ENCODE assay signal across 8 mouse cellular contexts in genomic region chr10:77130561-77131240, GRCm38 (mm10). TPM values are rescaled to one million over a fixed set of nuclear protein-coding genes. Genes with fewer than 3 reads are reported as not detected.
DNase-seq lines count a peak whose midpoint lies in the region; ATAC-seq and TF ChIP-seq lines count a peak whose summit lies in the region.

No protein-coding gene starts in this region.

- peak; percentile 100 for TF ChIP-seq CTCF in heart, adult 2 months (IDR thresholded peaks at IDR 0.05)
- TF ChIP-seq CTCF in kidney, adult 2 months (conservative IDR thresholded peaks at IDR 0.05; ENCODE audit: insufficient read depth, insufficient read length, low read depth, low read length) = peak; percentile 100

- TF ChIP-seq POLR2A in heart, adult 2 months (IDR thresholded peaks at IDR 0.05; ENCODE audit: insufficient read depth, low read depth, low read length) = no peak
- no peak for TF ChIP-seq POLR2A in kidney, adult 2 months (IDR thresholded peaks at IDR 0.05; ENCODE audit: low read depth, low read length)

- no peaks in the 10 kb centered on the region for H3K79me2 ChIP-seq in heart, adult 2 months (replicated peaks; ENCODE audit: control insufficient read depth, insufficient read depth, low read length)

- 0 out of 2 replicates have a peak overlapping the region, but pooled peaks have one; percentile 27 for H3K9ac ChIP-seq in embryonic facial prominence, embryonic 13.5 days
- no peak overlapping the region for H3K9ac ChIP-seq in heart, adult 2 months (ENCODE audit: low read depth, low read length)
- H3K9ac ChIP-seq in limb, embryonic 11.5 days (ENCODE audit: low read length) = no peak overlapping the region; the same call in 1 of the 2 replicates
- H3K9ac ChIP-seq in midbrain, embryonic 15.5 days = no peak overlapping the region

- ATAC-seq in embryonic facial prominence, embryonic 13.5 days (ENCODE audit: insufficient number of reproducible peaks, insufficient read depth, low FRiP score, low TSS enrichment, low read depth) = peak; percentile 21; the same call in 1 of the 2 replicates
- ATAC-seq in limb, embryonic 11.5 days (ENCODE audit: insufficient number of reproducible peaks, low FRiP score, low TSS enrichment, low read depth) = peak; percentile 55; the same call in 1 of the 2 replicates
- peak; percentile 86 for ATAC-seq in midbrain, embryonic 15.5 days (replicated peaks)

- H3K27me3 ChIP-seq in embryonic facial prominence, embryonic 13.5 days = no peaks in the 10 kb centered on the region
- H3K27me3 ChIP-seq in heart, adult 2 months (ENCODE audit: control insufficient read depth, insufficient read depth, low read length) = no peaks in the 10 kb centered on the region
- H3K27me3 ChIP-seq in kidney, adult 2 months (replicated peaks; ENCODE audit: control insufficient read depth, insufficient read depth, low read length) = no peaks in the 10 kb centered on the region
- H3K27me3 ChIP-seq in limb, embryonic 11.5 days (ENCODE audit: control insufficient read depth, insufficient read depth, low read length) = no peaks in the 10 kb centered on the region
- no peaks in the 10 kb centered on the region for H3K27me3 ChIP-seq in midbrain, embryonic 15.5 days (replicated peaks)

- peak; percentile 99 for TF ChIP-seq EP300 in heart, adult 2 months (IDR thresholded peaks at IDR 0.05; ENCODE audit: insufficient read depth, low read depth, low read length)

- no peaks in the 10 kb centered on the region for H3K36me3 ChIP-seq in embryonic facial prominence, embryonic 13.5 days
- no peaks in the 10 kb centered on the region for H3K36me3 ChIP-seq in heart, adult 2 months (ENCODE audit: control insufficient read depth, insufficient read depth, low read length)
- H3K36me3 ChIP-seq in kidney, adult 2 months (ENCODE audit: control insufficient read depth, insufficient read depth, low read length) = no peaks in the 10 kb centered on the region
- no peaks in the 10 kb centered on the region for H3K36me3 ChIP-seq in limb, embryonic 11.5 days (ENCODE audit: control insufficient read depth, insufficient read depth, low read length)
- no peaks in the 10 kb centered on the region for H3K36me3 ChIP-seq in midbrain, embryonic 15.5 days (replicated peaks)

- no peak overlapping the region for H3K4me2 ChIP-seq in embryonic facial prominence, embryonic 13.5 days
- H3K4me2 ChIP-seq in limb, embryonic 11.5 days (ENCODE audit: low read depth, severe bottlenecking) = no peak overlapping the region
- H3K4me2 ChIP-seq in midbrain, embryonic 15.5 days = no peak overlapping the region

- DNase-seq in 3T3-L1 (ENCODE audit: low read depth, low spot score) = peak; percentile 98
- peak; percentile 88 to 89 for DNase-seq in adrenal gland, postnatal 36 days
- DNase-seq in heart, adult 2 months = peak; percentile 89 to 94
- peak; percentile 95 for DNase-seq in kidney, adult 2 months
- DNase-seq in limb, embryonic 11.5 days (ENCODE audit: low spot score) = peak; percentile 98
- peak; percentile 63 to 79 for DNase-seq in spleen, adult 18-20 months

- H3K4me3 ChIP-seq in embryonic facial prominence, embryonic 13.5 days = no peak overlapping the region
- H3K4me3 ChIP-seq in heart, adult 2 months = no peak overlapping the region
- no peak overlapping the region for H3K4me3 ChIP-seq in kidney, adult 2 months (ENCODE audit: insufficient read depth, low read depth, low read length)
- no peak overlapping the region for H3K4me3 ChIP-seq in limb, embryonic 11.5 days (ENCODE audit: low read depth, low read length)
- no peak overlapping the region for H3K4me3 ChIP-seq in midbrain, embryonic 15.5 days

- H3K9me3 ChIP-seq in embryonic facial prominence, embryonic 13.5 days = no peaks in the 10 kb centered on the region
- no peaks in the 10 kb centered on the region for H3K9me3 ChIP-seq in limb, embryonic 11.5 days (ENCODE audit: control insufficient read depth, low read length)
- no peaks in the 10 kb centered on the region for H3K9me3 ChIP-seq in midbrain, embryonic 15.5 days

- peak overlapping the region; percentile 44 for H3K27ac ChIP-seq in embryonic facial prominence, embryonic 13.5 days
- H3K27ac ChIP-seq in heart, adult 2 months = no peak overlapping the region
- no peak overlapping the region; the same call in 1 of the 2 replicates for H3K27ac ChIP-seq in kidney, adult 2 months (ENCODE audit: insufficient read depth, low read depth, low read length)
- peak overlapping the region; percentile 47; the same call in 1 of the 2 replicates for H3K27ac ChIP-seq in limb, embryonic 11.5 days (replicated peaks; ENCODE audit: low read depth, low read length)
- no peak overlapping the region for H3K27ac ChIP-seq in midbrain, embryonic 15.5 days

- intact Hi-C loops in heart, adult 2 months (cut with DNase I) = loop anchor here (1.0 to 10.0 kb wide), 4 partner anchors 48 to 384 kb away; partner anchors contain the start of gene Fam207a

- 41% methylated on average over 13 of the region's 13 CpGs for WGBS in embryonic facial prominence, embryonic 13.5 days
- 43% methylated on average over 13 of the region's 13 CpGs for WGBS in heart, adult 2 months
- 45% methylated on average over 13 of the region's 13 CpGs for WGBS in kidney, adult 2 months
- 45% methylated on average over 13 of the region's 13 CpGs for WGBS in limb, embryonic 11.5 days
- 40% methylated on average over 13 of the region's 13 CpGs for WGBS in midbrain, embryonic 15.5 days

- peaks cover 27% of the 10 kb centered on the region for H3K4me1 ChIP-seq in embryonic facial prominence, embryonic 13.5 days
- no peaks in the 10 kb centered on the region; the same call in none of the 2 replicates for H3K4me1 ChIP-seq in heart, adult 2 months (ENCODE audit: control insufficient read depth, insufficient read depth, low read length)
- peaks cover 43% of the 10 kb centered on the region for H3K4me1 ChIP-seq in kidney, adult 2 months (ENCODE audit: control insufficient read depth, insufficient read depth, low read length)
- H3K4me1 ChIP-seq in limb, embryonic 11.5 days (ENCODE audit: control insufficient read depth, insufficient read depth, low read length) = peaks cover 23% of the 10 kb centered on the region
- H3K4me1 ChIP-seq in midbrain, embryonic 15.5 days = peaks cover 16% of the 10 kb centered on the region; the same call in 1 of the 2 replicates

RNA-seq across cellular contexts. Expression of gene Col18a1, which starts 35.6 kb away (rescaled TPM):
- total RNA-seq in adrenal gland, postnatal 36 days (2021) = 10 to 100 TPM; 22.9 to 44.0 TPM
- polyA plus RNA-seq in embryonic facial prominence, embryonic 13.5 days (2015; fragmentation: Nextera tagmentation; extraction: Ambion mirVana) = 83.9 and 86.3 TPM in 2 replicates
- total RNA-seq in heart, adult 2 months (2021) = 1 to 10 TPM; 9.3 to 9.8 TPM
- 12.9 and 13.1 TPM in 2 replicates for polyA plus RNA-seq in heart, adult 2 months (2012; rRNA removed)
- polyA plus RNA-seq in kidney, adult 2 months (2012; rRNA removed) = 114 and 138 TPM in 2 replicates
- 63.0 and 77.1 TPM in 2 replicates for polyA plus RNA-seq in limb, embryonic 11.5 days (2014; fragmentation: Nextera tagmentation; extraction: Ambion mirVana)
- polyA plus RNA-seq in midbrain, embryonic 15.5 days (2015; fragmentation: Nextera tagmentation; extraction: Ambion mirVana) = 33.6 and 35.8 TPM in 2 replicates

Comparison
In these comparisons a context has a peak if more than half of its experiments do, and no peak if none do; other contexts are left out.
1. ATAC-seq: peak in every context shown above with its lines; median percentile 86 in midbrain, embryonic 15.5 days; 55 in limb, embryonic 11.5 days; 21 in embryonic facial prominence, embryonic 13.5 days.
2. H3K27ac ChIP-seq: peak in embryonic facial prominence, embryonic 13.5 days (single experiment) and limb, embryonic 11.5 days (single experiment); none in heart, adult 2 months (single experiment), kidney, adult 2 months (single experiment) and midbrain, embryonic 15.5 days (single experiment).
3. Peak in every context shown above with its lines, with median percentiles within 50 percentile points of each other: DNase-seq.